Mouse (Mus musculus) T-cell, adult 2 months (primary cell): ENCODE measurements around the gene Tsku.

Source experiments
- DNase-seq: peaks from one replicate; pipeline ENCODE4 v3.0.0; 2022; ENCODE audit warnings: low spot score

Tsku gene

DNA sequence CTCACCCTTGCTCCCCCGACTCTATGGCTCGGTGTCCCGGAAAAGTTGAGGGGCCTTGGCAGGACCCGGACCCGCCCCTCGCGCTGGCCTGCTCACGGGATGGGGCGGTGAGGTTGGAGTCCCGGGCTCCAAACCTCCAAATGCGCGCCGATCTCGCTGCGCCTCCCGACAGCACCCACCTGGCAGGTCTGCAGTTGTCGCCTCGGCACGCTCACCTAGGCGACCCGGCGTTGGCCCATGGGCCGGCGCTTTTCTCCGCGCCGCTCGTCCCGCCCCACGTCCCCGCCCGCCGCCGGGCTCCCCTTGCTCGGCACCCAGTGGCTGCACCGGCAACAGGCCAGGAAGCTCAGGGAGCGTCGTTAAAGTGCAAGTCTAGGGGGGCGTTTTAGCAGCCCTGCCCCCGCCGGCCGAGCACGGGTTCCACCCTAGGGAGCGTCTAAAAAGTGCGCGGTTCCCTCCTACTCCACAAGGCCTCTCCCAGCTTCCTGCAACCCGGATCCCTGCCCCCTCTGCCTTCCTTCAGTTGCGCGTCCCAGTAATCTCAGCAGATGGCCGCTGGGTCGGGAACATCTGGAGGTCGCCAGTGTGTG, at the start of gene Tsku:
Tsku (minus strand) TSS at position 266 of the 590 bp plus-strand sequence.
- peak; percentile 6 for DNase-seq

DNA sequence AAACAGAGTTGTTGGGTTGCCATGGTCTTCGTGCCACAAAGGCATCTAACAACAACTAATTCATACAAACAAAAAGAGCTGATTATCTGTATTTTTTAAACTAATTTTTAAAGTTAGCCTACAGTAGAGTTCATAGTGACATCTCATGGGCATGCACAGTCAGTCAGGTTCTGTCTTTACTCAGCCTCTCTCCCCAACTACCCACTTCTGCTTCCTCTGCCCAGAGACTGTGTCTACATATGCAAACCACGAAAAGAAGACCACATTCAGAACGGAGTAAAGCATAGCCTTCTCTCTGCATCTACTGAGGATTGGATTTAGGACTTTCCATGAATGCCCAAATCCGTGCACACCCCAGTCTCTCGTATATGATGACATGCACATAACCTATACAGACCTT, 46.5 kb upstream of the Tsku start:
- DNase-seq, result no peak

DNA sequence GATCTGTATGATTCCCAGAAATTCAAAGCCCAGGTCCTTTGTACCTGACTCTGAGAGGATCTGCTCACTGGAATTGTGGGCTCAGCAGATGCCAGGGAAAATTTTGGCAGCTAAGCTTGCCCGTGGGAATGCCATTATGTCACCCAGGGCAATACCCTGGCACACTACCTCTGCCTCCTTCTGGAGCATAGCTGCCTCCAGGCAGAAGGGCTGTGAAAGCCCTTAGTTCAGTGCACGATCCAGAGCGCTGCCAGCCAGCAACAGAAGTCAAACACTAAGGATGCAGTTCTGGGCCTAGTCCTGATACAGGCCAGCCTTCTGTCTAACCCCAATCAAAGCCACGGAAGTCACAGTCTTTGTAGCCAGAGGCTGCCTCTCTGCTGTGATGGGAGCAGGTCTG, 42.9 kb upstream of the Tsku start:
- no peak for DNase-seq

DNA sequence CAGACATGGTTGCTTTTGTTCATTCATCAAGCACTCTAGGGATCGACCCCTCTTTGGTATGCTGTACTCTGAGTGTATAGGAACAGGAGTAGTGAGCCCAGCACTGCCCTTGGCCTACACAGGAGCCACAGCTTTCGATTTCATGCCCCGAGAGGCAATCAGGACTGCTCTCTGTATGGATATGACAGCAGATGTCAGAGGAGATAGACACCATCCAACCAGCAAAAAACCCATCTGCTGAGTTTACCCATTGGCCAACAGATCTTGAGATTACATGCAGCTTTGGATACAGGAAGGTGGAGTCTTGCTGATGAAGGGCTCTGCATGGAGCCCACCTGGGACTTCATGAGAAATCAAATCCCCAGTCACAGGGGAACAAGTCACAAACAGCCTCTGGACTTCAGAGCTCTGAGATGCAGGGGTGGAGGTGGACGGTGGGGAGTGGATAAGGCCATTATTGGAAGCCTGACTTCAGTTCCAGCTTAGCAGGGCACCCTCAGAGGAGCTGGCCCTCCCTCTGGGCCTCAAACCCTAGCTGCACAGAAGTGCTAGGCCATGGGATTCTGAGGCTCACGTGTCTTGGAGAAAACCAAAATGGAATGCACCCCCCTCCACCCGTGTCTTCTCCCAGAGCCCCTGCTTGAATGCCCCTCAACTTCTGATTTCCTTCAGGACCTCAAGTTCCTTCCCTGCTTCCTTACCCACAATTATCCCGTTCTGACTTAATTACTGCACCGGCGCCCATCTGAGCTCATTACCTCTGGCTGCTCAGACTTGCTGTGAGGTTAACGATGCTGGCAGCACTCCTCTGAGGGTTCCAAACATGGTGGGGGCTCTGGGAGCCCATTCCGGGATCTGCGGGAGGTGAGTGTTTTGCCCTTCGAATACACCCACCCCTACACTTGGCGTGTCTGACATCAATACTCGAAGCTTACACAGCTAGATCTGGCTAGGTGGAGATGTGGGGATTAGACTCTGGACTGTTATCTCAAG, 41.8 kb upstream of the Tsku start:
- no peak for DNase-seq

DNA sequence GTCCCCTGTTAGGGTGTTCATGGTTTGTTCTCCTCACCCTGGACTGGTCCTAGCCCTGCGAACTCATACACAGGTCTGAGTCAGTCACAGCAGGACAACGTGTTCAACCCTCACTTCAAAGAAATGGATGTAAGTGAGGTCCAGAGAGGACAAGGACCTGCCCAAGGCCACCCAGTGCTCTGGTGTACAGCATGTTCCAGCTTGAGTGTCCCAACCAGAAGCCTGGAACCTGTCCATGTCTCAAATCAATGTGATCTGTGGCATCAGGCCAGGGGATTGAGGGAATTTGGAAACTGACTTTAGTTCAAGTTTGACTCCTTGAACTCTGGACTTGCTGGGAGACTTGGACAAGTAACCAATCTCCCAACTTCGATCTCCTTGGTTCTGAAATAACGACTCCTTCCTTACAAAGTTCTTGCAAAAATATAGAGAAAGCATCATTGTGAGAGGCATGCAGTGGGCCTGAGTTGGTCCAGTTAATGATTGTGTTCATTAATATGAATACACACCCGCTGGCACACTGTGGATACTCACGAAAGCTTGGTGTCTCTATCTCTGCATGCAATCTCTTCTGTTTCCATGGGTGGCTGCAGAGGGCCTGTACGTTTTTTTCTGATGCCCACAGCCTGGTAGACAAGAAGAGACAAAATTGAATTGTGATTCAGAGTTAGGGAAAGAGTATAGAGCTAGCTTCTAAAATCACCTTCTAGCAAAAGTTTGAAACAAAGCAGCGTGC, 31.5 kb upstream of the Tsku start:
- DNase-seq, result no peak

DNA sequence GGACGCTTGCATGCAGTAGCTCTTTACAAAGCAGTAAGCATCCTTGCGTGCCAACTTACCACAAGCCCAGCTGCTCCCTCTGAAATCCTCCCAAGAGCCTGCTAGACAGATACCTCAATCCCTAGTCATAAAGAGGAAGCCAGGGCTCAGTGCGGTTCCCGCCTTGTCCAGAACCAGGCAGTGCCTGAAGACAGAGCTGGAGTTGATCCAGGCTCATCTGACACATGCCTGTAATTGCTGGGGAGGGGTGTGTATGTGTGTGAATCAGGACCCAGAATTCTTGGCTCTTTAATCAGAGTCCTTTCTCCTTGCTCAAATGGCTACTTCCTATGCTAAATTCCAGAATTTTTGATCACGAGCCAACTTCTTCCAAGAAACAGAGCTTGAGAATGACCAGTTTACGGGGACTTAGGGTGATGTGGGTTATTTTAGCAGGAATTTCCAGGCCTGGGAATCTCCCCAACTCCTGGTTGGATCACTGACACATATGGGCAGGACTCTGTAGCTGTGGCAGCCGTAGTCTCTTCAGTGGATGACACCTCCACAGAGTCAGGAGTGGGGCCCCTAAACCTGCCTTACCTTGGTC, 30.3 kb upstream of the Tsku start:
- no peak for DNase-seq

DNA sequence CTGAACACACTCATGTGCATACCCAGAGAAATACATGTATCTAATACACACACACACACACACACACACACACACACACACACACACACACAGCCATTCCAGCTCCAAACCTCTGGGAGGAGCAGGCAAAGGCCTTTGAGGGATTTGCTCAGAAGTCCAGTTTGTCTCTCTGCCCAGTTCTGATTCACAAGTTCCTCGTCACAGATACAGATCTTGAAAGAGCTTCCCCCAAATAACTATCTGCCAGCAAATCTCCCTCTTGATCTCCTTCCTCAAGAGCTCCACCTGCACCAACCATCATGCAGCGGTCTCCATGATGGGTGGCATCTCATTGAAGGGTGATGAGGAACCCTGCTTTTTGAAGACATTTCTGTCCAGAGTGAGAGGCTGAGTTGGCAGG, 29.4 kb upstream of the Tsku start:
- no peak for DNase-seq

DNA sequence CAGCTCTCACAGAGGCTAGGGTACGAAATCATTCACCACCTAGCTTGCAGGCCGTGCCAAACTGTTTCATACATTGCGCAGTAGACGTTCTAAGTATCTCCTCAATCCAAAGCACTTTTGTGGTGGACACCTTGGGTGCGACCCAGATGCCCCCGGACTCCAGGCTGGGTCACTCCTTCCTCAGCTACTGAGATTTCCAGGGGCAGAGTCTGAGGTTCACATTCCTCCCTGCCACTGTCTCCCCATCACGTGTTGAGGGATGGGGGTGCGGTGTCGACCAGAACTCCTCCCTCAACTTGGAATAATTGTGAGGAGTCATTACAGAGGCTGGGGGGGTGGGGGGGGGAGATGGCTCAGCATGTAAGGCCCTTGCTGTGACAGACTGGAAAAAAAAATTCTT, 28.5 kb upstream of the Tsku start:
- DNase-seq, result no peak

DNA sequence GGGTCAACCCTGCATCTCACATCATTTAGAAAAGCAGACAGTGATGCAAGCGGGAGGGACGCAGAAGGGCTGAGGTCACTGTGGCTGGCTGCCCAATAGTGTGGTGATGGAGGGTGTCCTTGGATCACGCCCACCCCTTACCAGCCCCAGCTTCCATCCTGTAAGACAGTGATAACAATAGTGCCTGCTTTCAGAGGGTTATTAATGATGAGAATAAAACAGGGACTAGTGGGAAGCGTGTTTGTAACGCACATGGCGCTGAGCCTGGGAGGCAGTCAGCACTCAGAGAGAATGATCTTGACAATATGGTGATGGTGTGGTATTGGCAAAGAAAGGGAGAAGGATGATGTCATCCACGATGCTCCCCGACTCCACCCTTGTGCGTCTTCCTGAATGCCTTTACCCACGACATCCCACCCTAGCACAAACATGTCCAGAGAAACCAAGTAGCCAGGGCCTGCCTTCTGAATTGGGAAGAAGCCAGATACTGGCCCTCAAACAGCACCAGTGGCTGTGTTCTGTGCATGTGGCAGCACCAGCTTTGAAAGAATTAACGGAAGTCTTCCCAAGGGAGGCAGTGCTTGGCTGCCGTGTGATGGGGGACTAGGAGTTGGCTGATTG, 27.9 kb upstream of the Tsku start:
- no peak for DNase-seq

DNA sequence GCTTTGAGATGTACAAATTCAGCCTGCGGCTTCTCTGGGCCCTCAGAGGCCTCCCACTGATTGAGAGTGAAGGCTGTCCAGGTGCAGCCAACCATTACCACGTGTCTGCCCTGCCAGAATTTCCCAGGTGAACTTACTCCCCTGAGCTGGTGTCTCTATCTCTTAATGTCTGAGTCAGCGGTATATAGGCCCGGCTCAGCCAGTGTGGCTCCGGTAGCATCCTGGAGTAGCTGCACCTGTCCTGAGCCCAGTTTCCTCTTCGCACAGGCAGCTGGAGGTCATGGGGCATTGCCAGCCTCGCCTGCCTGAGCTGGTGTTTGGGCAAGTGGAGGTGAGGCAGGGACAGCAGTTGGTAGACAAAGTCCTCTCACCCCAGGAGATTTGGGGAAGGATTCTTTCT, 26.1 kb upstream of the Tsku start:
- no peak for DNase-seq

DNA sequence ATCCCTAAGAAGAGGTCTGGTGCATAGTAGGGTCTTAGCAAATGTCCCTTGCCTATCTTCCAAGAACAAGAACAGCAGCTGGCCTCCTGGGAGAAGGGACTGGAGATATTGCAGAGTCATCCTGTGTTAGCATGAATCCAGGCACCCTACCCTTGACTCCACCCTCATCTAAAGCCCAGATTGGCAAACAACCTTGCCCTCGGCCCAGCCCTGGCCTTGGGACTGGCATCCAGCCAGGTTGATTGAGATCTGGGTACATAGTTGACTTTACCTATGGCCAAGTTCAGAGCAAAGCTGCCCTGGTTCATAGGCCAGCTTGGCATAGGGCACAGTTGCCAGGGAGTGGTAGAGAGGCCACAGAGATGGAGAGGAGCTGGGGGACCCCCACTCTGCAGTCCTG, 24.0 kb upstream of the Tsku start:
- no peak for DNase-seq

DNA sequence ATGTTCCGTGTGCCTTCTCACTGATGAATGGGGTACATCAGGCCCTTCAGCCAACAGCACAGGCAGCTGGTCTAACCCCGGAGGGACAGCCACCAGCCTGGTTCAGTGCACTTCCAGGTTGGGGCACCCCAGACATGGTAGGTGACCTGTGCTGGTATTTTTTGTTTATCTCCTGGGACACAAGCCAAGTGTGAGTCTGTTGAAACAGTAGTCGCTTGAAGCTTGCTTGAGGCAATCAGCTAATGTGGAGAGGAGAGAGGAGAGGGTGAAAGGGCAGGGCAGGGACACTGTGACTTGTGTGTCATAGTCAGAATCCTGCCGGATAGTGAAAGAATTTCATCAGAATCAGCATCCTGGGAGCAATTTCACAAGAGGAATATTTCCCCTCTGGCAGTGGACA, 22.2 kb upstream of the Tsku start:
- no peak for DNase-seq

DNA sequence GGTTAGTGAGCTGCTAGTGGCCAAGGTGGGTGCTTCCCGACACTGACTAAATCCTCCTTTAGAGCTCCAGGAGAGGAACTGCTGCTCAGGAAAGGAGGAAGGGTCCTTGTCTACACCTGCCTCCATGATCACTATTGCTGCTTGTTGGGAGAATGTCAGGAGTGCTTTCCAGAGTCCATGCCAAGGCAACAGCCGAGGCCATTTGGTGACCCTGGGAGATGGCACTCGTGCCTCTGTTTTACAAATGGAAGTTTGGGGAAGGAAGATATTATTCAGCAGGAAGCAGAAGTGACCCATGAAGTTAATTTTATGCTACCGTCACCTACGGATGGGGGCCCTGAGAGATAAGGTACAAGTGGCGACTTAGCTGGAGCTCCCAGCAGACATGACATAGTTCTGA, 21.7 kb upstream of the Tsku start:
- no peak for DNase-seq

DNA sequence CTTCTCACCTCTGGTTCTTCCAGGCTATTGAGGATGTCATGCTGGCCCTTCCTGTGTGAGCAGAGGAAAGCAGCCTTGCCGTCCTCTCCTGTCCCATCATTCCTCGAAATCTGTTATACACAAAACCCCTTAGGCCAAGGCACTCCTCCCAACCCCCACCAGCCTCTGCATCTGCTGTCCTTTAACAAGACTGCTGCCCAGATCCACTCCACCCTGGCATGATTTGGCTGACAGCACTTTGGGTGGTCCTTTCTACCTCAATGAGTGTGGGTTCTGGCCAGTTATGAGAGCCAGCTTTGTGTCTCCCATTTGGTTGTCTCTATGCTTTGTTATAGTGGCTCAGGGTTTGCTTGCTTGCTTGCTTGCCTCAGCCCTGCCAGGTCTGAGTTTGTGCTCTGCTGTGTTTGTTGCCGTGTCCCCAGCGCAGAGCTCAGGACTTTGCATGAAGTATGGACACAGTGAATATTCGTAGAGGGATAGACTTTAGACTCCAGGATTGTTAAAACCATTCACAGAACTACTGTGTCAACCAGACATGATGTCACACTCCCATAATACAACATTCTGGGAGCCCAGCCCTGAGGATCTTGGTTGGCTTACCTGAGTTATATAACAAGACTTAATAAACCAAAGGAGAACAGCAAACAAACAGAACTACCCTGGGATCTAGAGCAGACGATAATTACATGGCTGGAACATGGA, 19.2 kb upstream of the Tsku start:
- no peak for DNase-seq

DNA sequence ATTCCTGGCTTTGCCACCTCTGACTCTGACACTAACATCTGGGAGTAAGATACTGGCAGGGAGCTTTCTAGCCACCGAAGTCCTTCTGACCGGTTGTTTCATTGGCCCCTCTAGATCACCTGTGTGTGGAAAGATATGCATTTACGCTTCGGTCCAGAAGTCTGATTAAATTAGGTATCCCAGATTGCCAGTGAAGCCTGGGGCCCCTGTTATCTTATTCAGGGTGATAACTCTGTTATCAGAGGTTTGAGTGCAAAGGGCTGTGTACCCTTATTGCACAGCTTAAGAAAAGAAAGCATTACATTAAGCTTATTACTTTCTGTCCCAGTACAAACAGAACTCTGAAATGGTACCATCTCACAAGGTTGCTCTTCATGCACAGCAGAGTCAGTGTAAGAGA, 18.1 kb upstream of the Tsku start:
- no peak for DNase-seq

DNA sequence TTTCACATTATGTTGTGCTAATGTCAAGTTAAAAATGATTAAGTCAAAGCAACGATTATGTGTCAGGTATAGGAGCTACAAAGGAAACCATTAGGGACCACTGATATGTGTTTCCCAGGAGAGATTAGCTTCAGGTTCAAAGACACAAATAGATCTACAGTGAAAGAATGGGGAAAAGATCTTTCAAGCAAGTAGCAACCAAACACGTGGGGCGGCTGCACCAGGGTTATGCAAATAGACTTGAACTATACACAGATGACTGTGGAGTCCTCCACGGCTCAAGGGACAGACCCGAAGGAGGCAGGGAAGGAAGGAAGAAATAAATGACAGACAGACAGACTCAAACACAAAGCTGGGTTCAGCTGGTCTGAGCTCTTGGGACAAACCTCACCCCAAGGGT, 16.1 kb upstream of the Tsku start:
- DNase-seq, result no peak

DNA sequence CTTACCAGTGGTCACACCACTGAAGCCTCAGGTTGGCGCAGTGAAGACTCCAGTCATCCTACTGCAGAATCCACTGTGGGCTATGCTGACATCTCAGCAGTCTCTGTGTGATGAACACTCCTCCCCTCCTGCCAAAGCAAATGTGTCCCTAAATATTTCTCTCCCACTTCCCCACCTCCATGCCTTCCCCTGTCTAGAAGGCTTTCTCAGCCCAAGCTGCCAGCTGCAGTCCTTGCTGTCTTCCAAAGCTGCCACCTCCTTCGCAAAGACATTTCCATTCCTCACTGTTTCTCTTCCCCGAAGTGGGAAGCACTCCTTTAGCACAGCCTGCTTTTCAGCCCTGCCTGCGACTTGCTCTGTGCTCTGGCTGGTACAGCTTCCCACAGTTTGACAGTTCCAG, 10.0 kb upstream of the Tsku start:
- DNase-seq, result no peak

DNA sequence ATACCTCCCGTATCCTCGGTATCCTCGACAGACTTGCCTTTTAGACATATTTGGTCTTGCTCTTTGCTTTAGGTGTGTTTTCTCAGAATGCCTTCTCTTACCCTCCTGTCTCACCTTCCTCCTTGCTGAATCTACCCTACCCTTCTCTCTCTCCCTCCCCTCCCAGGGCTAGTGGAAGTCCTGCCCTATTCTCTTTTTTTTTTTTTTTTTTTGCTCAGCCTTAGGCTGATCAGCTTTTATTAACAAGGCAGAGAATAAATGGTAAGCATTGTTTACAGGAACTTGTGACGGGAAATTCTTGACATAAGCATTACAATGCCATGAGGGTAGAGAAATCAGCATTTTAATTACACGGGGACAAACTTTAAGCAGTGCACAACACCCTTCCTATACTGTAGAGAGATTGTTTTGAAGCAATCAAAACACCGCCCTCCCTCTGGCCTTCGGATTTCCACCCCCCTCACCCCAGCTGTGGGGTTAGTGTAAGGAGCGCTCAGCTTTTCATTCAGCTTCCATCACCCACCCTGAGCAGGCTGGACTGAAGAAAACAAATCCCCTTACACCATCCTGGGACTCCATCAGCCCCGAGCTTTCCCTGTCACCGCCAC, 8.7 kb upstream of the Tsku start:
- no peak for DNase-seq

DNA sequence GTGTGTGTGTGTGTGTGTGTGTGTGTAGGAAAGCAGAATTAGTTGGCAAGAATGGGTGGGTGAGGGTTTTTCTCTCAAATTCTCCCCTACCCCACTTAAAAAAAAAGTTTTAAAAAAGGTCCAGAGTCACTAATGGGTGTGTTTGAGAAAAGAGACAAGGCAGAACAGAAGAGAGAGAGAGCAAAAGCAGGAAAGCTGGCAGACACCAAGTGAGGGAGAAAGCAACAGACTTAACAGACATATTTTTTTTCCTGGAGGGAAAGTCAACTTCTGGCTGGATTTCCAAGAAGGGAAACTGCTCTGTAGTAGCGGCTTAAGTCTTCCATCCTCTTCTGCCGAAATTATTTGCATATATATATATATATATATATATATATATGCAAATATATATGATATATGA, 534 bp upstream of the Tsku start:
- DNase-seq, result no peak

DNA sequence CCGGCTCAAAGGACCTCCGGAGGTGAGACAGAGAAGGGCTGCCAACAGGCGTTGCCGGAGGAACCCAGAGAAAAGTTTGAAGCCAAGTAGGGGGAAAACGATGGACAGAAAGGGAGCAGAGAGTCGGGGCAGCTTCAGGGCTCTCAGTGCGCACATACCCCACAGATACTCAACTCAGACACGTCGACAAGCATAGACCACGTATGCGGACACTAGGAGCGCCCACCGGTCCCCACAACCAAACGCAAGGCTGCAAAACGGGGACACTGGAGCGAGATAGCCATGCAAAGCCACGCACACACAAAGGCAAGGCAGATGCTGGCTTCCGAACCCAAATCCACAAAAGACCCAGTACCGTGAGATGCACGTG, 522 bp downstream of the Tsku start:
- DNase-seq, result no peak

DNA sequence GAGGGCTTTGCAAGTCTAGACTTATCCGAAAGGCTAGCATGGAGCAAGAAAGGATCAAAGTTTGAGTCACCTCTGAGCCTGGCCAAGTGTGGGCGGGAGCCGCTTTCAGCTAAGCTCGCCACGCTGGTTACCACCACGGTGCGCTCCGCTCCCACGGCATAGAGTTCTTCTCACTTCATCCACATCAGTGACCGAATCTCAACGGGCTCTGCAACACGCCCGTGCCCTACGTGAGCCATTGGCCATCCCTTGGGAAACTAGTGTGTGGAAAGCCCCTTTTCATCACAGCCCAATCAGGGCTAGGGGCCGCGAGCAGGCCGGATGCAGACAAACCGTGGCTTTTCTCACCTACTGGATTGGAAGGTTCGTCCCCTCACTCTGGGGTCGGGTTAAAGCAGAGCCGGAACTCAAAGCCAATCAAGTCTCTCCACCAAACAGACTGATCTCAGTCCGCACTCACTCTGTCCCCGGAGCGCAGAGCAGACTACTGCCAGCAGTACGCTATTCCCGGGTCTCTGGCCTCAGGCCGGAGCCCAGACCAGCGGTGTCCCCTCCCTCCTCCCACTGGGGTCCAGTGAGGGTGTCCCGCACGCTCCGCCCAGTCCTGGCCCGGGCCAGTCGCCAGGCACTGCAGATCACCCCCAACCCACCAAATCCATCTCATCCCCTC, 1.0 kb downstream of the Tsku start:
- DNase-seq, result no peak
